Mouse (Mus musculus): ENCODE results near the gene Tanc2.

- TF ChIP-seq CTCF (IDR thresholded peaks at IDR 0.05; ENCODE audit: extremely low read depth, insufficient read depth, insufficient read length, insufficient replicate concordance), result no peak
- no peak for TF ChIP-seq POLR2A (IDR thresholded peaks at IDR 0.05; ENCODE audit: low read depth, low read length)
Measured at GRCm38 (mm10) chr11:105951601-105952044, 361.8 kb downstream of the Tanc2 start.

Data from spleen, adult 2 months (tissue).